Mouse (Mus musculus): Measurements from ENCODE around the gene Cox10. TPM values are rescaled to one million over a fixed set of nuclear protein-coding genes. Genes with fewer than 3 reads are reported as not detected.

The Cox10 gene
- polyA plus RNA-seq, 1 experiment from 2014 or later, result 30.8 TPM

DNA sequence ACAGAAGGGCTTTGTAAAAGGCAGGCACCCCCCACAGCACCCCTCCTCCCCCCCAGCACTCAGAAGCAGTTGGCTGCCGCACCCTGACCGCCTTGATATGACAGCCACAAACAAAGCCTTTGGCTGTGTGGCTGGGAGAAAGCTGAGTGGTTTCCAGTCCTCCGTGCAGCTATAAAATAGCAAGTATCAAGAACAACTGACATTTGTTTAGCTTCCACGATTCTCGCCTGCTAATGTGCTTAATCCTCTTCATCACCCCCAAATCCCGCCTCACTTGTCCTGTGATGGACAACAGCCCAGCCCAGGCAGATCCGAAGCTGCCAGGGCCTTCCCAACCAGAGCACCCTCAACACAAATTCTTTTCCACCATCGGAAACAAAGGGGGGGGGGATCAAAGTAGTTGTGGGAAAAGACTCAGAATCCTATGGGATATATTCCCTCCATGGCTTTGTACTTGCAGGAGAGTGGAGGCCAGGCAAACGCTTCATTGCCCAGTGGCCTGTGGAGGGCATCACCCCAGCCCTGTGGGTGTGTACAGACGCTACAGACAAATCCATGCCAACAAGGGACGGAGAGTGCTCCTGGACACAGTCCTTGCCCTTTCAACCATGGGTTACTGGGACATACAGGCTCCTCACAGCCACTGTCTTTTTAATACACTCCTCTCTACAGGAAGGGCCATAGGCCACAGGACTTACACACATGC is 109.9 kb downstream of the Cox10 start:
- H3K9me3 ChIP-seq, result no peaks in the 10 kb centered on the region
- H3K27ac ChIP-seq, result peak overlapping the region; percentile 70
- H3K4me3 ChIP-seq, result no peak overlapping the region
- H3K4me2 ChIP-seq, result no peak overlapping the region
- no peaks in the 10 kb centered on the region for H3K27me3 ChIP-seq (replicated peaks)
- H3K4me1 ChIP-seq, result peaks cover 14% of the 10 kb centered on the region
- WGBS, result 13% methylated on average over 11 of the region's 11 CpGs
- no peaks in the 10 kb centered on the region for H3K36me3 ChIP-seq (replicated peaks)
- H3K9ac ChIP-seq, result no peak overlapping the region
- ATAC-seq (replicated peaks), result peak; percentile 80

GRCm38 (mm10) chr11:63968388-63969035 is 110.8 kb downstream of the Cox10 start:
- H3K4me3 ChIP-seq, result no peak overlapping the region
- no peaks in the 10 kb centered on the region; the same call in 1 of the 2 replicates for H3K36me3 ChIP-seq (replicated peaks)
- H3K27ac ChIP-seq, result peak overlapping the region; percentile 70
- H3K9ac ChIP-seq, result no peak overlapping the region
- H3K27me3 ChIP-seq (replicated peaks), result no peaks in the 10 kb centered on the region
- WGBS, result 29% methylated on average over 3 of the region's 3 CpGs
- no peak overlapping the region for H3K4me2 ChIP-seq
- H3K9me3 ChIP-seq, result no peaks in the 10 kb centered on the region
- peaks cover 14% of the 10 kb centered on the region for H3K4me1 ChIP-seq
- ATAC-seq (replicated peaks), result no peak

- no peaks in the 10 kb centered on the region; the same call in 1 of the 2 replicates for H3K36me3 ChIP-seq (replicated peaks)
- 0 out of 2 replicates have a peak overlapping the region, but pooled peaks have one; percentile 70 for H3K27ac ChIP-seq
- no peak overlapping the region for H3K4me3 ChIP-seq
- H3K9me3 ChIP-seq, result no peaks in the 10 kb centered on the region
- H3K9ac ChIP-seq, result no peak overlapping the region
- WGBS, result 81% methylated on average over 9 of the region's 9 CpGs
- H3K4me2 ChIP-seq, result no peak overlapping the region
- H3K27me3 ChIP-seq (replicated peaks), result no peaks in the 10 kb centered on the region
- H3K4me1 ChIP-seq, result peaks cover 14% of the 10 kb centered on the region
- ATAC-seq (replicated peaks), result no peak
Observed at GRCm38 (mm10) chr11:63967641-63968387, 111.5 kb downstream of the Cox10 start.

DNA sequence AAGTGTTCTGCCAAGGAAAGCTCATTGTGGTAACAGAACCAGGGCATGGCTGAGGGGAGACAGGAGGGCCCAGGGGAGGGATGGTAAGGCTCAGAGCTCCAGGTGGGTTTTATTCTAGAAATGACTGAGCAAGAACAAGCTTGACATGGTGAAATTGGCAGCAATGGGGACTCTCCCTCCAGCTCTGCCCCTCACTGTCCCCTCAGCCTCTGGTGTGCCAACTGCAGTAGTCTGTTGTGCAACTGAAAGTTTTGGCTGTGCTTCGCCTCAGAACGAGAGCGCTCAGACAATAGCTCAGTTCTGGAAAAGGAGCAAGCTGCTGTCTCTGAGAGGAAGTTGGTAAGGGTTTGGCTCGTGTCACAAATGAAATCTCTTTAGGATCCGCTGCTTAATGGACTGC is 113.8 kb downstream of the Cox10 start:
- Histone ChIP-seq H3K4me3 (no peak overlapping the region), H3K27me3 (replicated peaks) (no peaks in the 10 kb centered on the region), H3K4me2 (no peak overlapping the region), H3K4me1 (peaks cover 14% of the 10 kb centered on the region), H3K27ac (no peak overlapping the region), H3K9ac (no peak overlapping the region), H3K36me3 (replicated peaks) (no peaks in the 10 kb centered on the region; the same call in 1 of the 2 replicates), H3K9me3 (no peaks in the 10 kb centered on the region)
- ATAC-seq (replicated peaks), result no peak
- 73% methylated on average over 5 of the region's 5 CpGs for WGBS

DNA sequence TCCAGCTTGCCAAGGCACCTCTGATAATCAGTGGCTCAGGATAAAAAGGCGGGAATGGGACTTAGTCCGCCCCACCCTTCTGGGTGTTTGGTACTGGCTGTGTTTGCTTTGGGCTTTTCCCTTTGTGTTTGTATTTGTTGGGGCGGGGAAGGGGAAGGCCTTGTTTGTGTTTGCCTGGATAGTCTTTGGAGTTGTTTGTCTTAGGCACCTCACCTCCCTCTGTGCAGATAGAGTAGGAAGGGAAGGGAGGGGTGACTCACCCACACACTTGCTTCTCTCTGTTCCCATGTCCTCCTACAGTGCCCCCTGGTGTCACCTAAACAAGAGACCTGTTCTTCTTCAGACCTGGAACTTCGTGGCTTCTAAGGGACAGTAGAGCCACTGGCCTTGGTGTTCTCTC is 122.1 kb downstream of the Cox10 start:
- ATAC-seq (replicated peaks), result no peak

DNA sequence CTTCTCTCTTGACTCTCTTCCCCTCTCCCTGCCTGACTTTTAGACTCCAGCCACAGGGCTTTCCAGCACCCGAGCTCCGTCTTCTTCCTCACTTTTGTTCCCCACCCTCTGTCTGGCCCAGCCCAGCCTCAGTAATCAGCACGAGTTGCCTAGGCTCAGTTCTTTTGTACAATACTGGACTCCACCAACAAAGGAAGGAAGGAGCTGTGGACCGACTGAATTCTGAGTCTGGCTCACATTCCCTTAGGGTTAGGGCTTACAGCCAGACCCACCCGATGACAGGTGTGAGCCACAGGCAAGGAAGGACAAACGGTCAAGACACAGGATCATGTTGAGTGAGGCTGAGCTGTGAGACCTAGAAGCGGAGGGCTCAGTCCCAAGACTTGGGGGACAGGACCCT is 122.5 kb downstream of the Cox10 start:
- Histone ChIP-seq H3K4me2 (no peak overlapping the region), H3K4me3 (no peak overlapping the region)

More for the DNA sequence above, 122.1 kb downstream of the Cox10 start:
- 43% methylated on average over 4 of the region's 4 CpGs for WGBS
- Histone ChIP-seq H3K36me3 (replicated peaks) (no peaks in the 10 kb centered on the region), H3K27ac (no peak overlapping the region), H3K4me2 (no peak overlapping the region), H3K9ac (no peak overlapping the region), H3K4me3 (no peak overlapping the region), H3K27me3 (replicated peaks) (0 out of 2 replicates have a peak, but pooled peaks cover 5% of the 10 kb centered on the region), H3K9me3 (no peaks in the 10 kb centered on the region), H3K4me1 (peaks cover 11% of the 10 kb centered on the region)

DNA sequence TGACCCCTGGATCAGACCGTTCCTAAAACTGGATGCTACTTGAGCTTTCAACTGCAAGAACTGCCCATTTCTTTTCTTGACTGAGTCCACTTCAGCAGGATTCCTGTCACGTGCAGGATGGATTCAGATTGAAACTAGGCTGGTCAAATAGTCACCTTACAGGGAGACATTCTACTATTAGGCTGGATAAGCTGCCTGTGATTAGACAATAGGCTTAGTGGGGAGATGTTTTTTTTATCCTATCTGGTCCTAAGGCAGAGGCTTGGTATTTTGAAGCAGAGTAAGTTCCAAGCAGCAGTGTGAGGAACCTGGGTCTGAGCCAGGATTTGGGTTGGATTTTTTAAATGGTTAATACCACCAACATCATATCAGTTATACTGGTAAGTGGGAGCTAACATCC is 125.4 kb downstream of the Cox10 start:
- H3K27me3 ChIP-seq (replicated peaks), result 0 out of 2 replicates have a peak, but pooled peaks cover 5% of the 10 kb centered on the region
- ATAC-seq (replicated peaks), result no peak
- H3K9me3 ChIP-seq, result no peaks in the 10 kb centered on the region
- no peak overlapping the region for H3K4me2 ChIP-seq
- H3K27ac ChIP-seq, result no peak overlapping the region
- no peaks in the 10 kb centered on the region for H3K36me3 ChIP-seq (replicated peaks)
- H3K4me1 ChIP-seq, result peaks cover 16% of the 10 kb centered on the region
- no peak overlapping the region for H3K4me3 ChIP-seq
- no peak overlapping the region for H3K9ac ChIP-seq
- 67% methylated on average over 2 of the region's 2 CpGs for WGBS

More for the DNA sequence above, 122.5 kb downstream of the Cox10 start:
- Histone ChIP-seq H3K4me1 (peaks cover 16% of the 10 kb centered on the region), H3K36me3 (replicated peaks) (no peaks in the 10 kb centered on the region), H3K27me3 (replicated peaks) (0 out of 2 replicates have a peak, but pooled peaks cover 5% of the 10 kb centered on the region), H3K9ac (no peak overlapping the region), H3K9me3 (no peaks in the 10 kb centered on the region), H3K27ac (no peak overlapping the region)
- no peak for ATAC-seq (replicated peaks)
- 26% methylated on average over 7 of the region's 7 CpGs for WGBS

GRCm38 (mm10) chr11:63952743-63953191 is 126.5 kb downstream of the Cox10 start:
- Histone ChIP-seq H3K4me3 (no peak overlapping the region), H3K27ac (no peak overlapping the region), H3K27me3 (replicated peaks) (0 out of 2 replicates have a peak, but pooled peaks cover 5% of the 10 kb centered on the region), H3K9ac (no peak overlapping the region), H3K36me3 (replicated peaks) (no peaks in the 10 kb centered on the region), H3K4me2 (peak overlapping the region; percentile 37; the same call in 1 of the 2 replicates), H3K4me1 (peaks cover 16% of the 10 kb centered on the region), H3K9me3 (no peaks in the 10 kb centered on the region)
- no peak for ATAC-seq (replicated peaks)
- WGBS, result 7% methylated on average over 4 of the region's 4 CpGs

DNA sequence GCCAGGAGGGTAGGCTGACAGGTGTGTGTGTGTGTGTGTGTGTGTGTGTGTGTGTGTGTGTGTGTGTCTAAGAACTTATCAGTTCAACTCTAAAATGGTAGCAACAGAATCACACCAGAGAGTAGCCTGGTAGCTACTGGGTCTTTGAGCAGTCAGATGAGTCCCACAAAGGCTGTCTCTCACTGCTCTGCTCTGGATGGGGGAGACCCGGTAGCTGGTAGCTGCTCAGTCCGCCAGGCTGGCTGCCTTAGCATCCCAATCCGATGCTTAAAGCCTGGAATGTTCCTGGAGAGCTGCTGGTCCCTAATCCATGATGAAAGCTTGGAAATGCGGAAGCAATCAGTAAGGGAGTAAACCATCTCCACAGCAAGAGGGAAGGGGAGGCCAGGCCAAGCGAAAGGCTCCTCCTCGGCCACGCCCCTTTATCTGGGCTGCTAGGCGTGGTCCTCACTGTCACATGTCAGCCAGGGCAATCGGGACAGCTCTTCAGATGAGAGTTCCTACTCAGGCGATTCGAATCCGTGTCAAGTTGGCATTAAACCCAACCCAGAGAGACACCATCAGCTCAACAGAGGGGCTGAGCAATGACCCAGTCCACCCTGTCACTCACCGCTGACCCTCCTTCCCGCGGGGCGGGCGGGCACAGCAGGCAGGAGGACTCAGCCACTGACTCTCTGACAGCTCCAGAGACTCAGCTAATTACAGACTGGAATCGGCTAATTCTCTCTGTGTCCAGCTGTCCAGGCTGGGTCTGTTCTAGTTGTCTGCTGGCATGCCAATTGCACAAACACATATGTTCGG is 127.2 kb downstream of the Cox10 start:
- no peak overlapping the region for H3K27ac ChIP-seq
- 7% methylated on average over 19 of the region's 19 CpGs for WGBS
- peak overlapping the region; percentile 14 for H3K4me3 ChIP-seq
- no peak overlapping the region for H3K9ac ChIP-seq
- peak overlapping the region; percentile 37 for H3K4me2 ChIP-seq
- H3K27me3 ChIP-seq (replicated peaks), result 0 out of 2 replicates have a peak, but pooled peaks cover 5% of the 10 kb centered on the region
- ATAC-seq (replicated peaks), result peak; percentile 62; the same call in 1 of the 2 replicates
- H3K36me3 ChIP-seq (replicated peaks), result no peaks in the 10 kb centered on the region
- no peaks in the 10 kb centered on the region for H3K9me3 ChIP-seq
- peaks cover 16% of the 10 kb centered on the region for H3K4me1 ChIP-seq

GRCm38 (mm10) chr11:63948371-63948770 is 130.9 kb downstream of the Cox10 start:
- Histone ChIP-seq H3K4me1 (peaks cover 13% of the 10 kb centered on the region), H3K4me2 (no peak overlapping the region), H3K9ac (no peak overlapping the region), H3K27ac (no peak overlapping the region), H3K36me3 (replicated peaks) (no peaks in the 10 kb centered on the region), H3K27me3 (replicated peaks) (no peaks in the 10 kb centered on the region), H3K9me3 (no peaks in the 10 kb centered on the region), H3K4me3 (no peak overlapping the region)
- 88% methylated on average over 11 of the region's 11 CpGs for WGBS
- ATAC-seq (replicated peaks), result no peak

DNA sequence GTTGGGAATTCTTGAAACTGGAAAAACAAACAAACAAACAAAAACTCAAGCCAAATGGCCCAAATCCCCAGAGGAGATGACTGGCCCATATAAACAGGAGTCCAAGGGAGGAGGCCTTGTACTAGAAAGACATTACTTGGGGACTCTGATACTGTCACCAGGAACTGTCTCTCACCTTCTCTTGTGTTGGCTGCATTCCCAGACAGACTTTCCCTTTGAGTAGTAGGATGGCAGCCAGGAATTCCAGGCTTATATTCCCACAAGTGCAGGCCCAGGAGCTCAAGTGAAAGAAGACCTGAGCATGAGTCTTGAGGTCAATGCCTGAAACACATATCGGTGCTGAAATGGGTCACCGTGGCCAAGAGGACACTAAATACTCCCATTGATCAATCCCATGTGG is 132.2 kb downstream of the Cox10 start:
- WGBS, result 92% methylated on average over 2 of the region's 2 CpGs
- no peak for ATAC-seq (replicated peaks)
- Histone ChIP-seq H3K27me3 (replicated peaks) (no peaks in the 10 kb centered on the region), H3K4me1 (peaks cover 3% of the 10 kb centered on the region), H3K9me3 (no peaks in the 10 kb centered on the region), H3K27ac (no peak overlapping the region), H3K9ac (no peak overlapping the region), H3K4me3 (no peak overlapping the region), H3K4me2 (no peak overlapping the region), H3K36me3 (replicated peaks) (no peaks in the 10 kb centered on the region)
